16 mouse cellular contexts compared by ENCODE assay signal in the genomic region with DNA sequence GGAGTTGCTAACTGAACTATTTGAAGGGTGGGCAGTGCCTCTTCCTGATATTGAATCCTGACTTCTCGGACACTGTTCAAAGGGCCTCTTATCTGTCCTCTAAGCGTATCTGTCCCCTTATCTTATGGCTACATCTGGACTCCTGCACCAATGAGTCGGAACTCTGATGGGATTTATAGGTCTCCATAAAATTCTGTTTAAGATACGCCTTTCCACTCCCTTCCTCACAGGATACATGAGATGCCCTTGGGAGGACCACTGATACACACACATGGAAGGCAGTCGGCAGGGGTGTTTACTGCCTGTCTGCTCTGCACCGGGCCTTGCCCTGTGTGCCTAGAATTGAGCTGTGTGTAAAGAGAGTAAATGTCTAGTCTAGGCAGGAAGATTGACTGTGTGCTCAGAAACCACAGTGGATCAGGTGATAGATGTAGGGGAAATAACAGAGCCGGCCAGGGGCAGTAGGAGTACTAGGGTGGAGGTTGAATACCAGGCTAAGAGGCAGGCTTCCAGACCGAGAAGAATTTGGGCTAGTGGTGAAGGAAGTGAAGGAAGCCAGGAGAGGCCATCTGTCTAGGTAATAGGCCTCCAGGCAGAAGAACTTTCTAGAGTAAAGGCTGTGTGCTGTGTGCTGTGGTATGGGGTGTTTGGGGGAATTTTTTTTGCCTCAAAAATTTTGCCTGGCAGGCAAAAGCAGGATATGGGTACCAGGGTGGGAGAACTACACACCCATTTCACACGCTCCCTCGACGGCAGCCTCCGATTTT. TPM values are rescaled to one million over a fixed set of nuclear protein-coding genes. Genes with fewer than 3 reads are reported as not detected.
DNase-seq lines count a peak whose midpoint lies in the region; ATAC-seq and TF ChIP-seq lines count a peak whose summit lies in the region.
"Had no signal": no experiment of that assay in that cellular context is flagged by ENCODE, and none has a peak within 500 bp of the region (broad histone marks: within the 10 kb centered on the region; RNA-seq: fewer than 3 reads in every experiment).

No protein-coding gene starts in this region.

- H3K4me3 ChIP-seq in kidney, postnatal 0 days (replicated peaks; ENCODE audit: low read depth, low read length): no peak overlapping the region
- H3K4me3 ChIP-seq in embryonic fibroblast, embryonic 13.5 days (ENCODE audit: insufficient read depth, low read length): no peak overlapping the region

- WGBS in kidney, postnatal 0 days: 36% methylated on average over 12 of the region's 12 CpGs

- no peaks in the 10 kb centered on the region for H3K36me3 ChIP-seq in kidney, postnatal 0 days (ENCODE audit: insufficient read depth, low read length)

- TF ChIP-seq POLR2A in embryonic fibroblast, embryonic 13.5 days (IDR thresholded peaks at IDR 0.05; ENCODE audit: low read depth, low read length): no peak

- ATAC-seq in kidney, postnatal 0 days (replicated peaks; ENCODE audit: low FRiP score, low read depth): 0 out of 2 replicates have a peak, but pooled peaks have one; percentile 33
- ATAC-seq: hindbrain, embryonic 16.5 days had no signal

- no peaks in the 10 kb centered on the region for H3K9me3 ChIP-seq in kidney, postnatal 0 days (replicated peaks; ENCODE audit: low read length)

- no peak overlapping the region for H3K9ac ChIP-seq in kidney, postnatal 0 days (ENCODE audit: low read depth, low read length)

- no peak for TF ChIP-seq CTCF in kidney, postnatal 0 days (IDR thresholded peaks at IDR 0.05; ENCODE audit: low read depth)
- no peak for TF ChIP-seq CTCF in embryonic fibroblast, embryonic 13.5 days (IDR thresholded peaks at IDR 0.05; ENCODE audit: borderline replicate concordance, insufficient read depth, low read length)

- no peaks in the 10 kb centered on the region for H3K27me3 ChIP-seq in kidney, postnatal 0 days (ENCODE audit: insufficient read depth, low read length)

- H3K4me1 ChIP-seq in kidney, postnatal 0 days (replicated peaks; ENCODE audit: insufficient read depth, low read length): 0 out of 2 replicates have a peak, but pooled peaks cover 3% of the 10 kb centered on the region
- peaks cover 3% of the 10 kb centered on the region for H3K4me1 ChIP-seq in embryonic fibroblast, embryonic 13.5 days (ENCODE audit: control insufficient read depth, insufficient read depth, low read length)

- peak; percentile 41 to 46 for DNase-seq in cerebellum, postnatal 10 days
- no peak for DNase-seq in cerebellum, adult 11 months
- peak; percentile 72 for DNase-seq in kidney, postnatal 0 days (ENCODE audit: low spot score)
- DNase-seq in kidney, adult 18-20 months: no peak
- peak; percentile 27 for DNase-seq in lung, postnatal 14 days
- DNase-seq in layer of hippocampus, postnatal 36 days: no peak
- DNase-seq in layer of hippocampus, postnatal 25 days (ENCODE audit: extremely low spot score in 1 of 2, low spot score in 1 of 2): no peak
- DNase-seq: right cerebral cortex, postnatal 14 days had no signal

- H3K4me2 ChIP-seq in kidney, postnatal 0 days (ENCODE audit: low read length): no peak overlapping the region
- H3K4me2 ChIP-seq: midbrain, embryonic 11.5 days had no signal

- no peak overlapping the region for H3K27ac ChIP-seq in kidney, postnatal 0 days
- H3K27ac ChIP-seq in embryonic fibroblast, embryonic 13.5 days (ENCODE audit: insufficient read depth, low read length): peak overlapping the region; percentile 9; the same call in 1 of the 2 replicates

RNA-seq across cellular contexts. Expression of gene Cpa1, which starts 4.9 kb away (rescaled TPM):
- 0.53 and 0.55 TPM in 2 replicates for polyA plus RNA-seq in kidney, postnatal 0 days (2015; fragmentation: Nextera tagmentation; extraction: Ambion mirVana)
- not detected in 2 replicates for polyA plus RNA-seq in embryonic fibroblast, embryonic 13.5 days (2011; ENCODE audit: insufficient read length, low read depth, missing spikeins)
- total RNA-seq in layer of hippocampus, postnatal 36 days (2021): not detected
- not detected for total RNA-seq in layer of hippocampus, postnatal 25 days (2021)
- total RNA-seq: adrenal gland, adult 18-20 months; layer of hippocampus, postnatal 10 days had no signal
- polyA plus RNA-seq: neural tube, embryonic 11.5 days had no signal

RNA-seq across cellular contexts. Expression of gene Cpa5, which starts 33.1 kb away (rescaled TPM):
- 0.27 and 0.28 TPM in 2 replicates for polyA plus RNA-seq in kidney, postnatal 0 days (2015; fragmentation: Nextera tagmentation; extraction: Ambion mirVana)
- polyA plus RNA-seq in embryonic fibroblast, embryonic 13.5 days (2011; ENCODE audit: insufficient read length, low read depth, missing spikeins): not detected in 2 replicates
- total RNA-seq in layer of hippocampus, postnatal 36 days (2021): not detected
- total RNA-seq in layer of hippocampus, postnatal 25 days (2021): not detected
- total RNA-seq: adrenal gland, adult 18-20 months; heart, adult 8-10 months; layer of hippocampus, postnatal 10 days had no signal
- polyA plus RNA-seq: liver, embryonic 16.5 days; neural tube, embryonic 11.5 days had no signal

RNA-seq across cellular contexts. Expression of gene Cep41, which starts 49.7 kb away (rescaled TPM):
- 11.9 and 12.1 TPM in 2 replicates for polyA plus RNA-seq in kidney, postnatal 0 days (2015; fragmentation: Nextera tagmentation; extraction: Ambion mirVana)
- 8.7 and 14.9 TPM in 2 replicates for polyA plus RNA-seq in embryonic fibroblast, embryonic 13.5 days (2011; ENCODE audit: insufficient read length, low read depth, missing spikeins)
- 1 to 10 TPM; 6.7 to 6.8 TPM for total RNA-seq in layer of hippocampus, postnatal 36 days (2021)
- 1 to 10 TPM; 5.5 to 7.2 TPM for total RNA-seq in layer of hippocampus, postnatal 25 days (2021)

Comparison
In these comparisons a context has a peak if more than half of its experiments do, and no peak if none do; other contexts are left out.
1. DNase-seq: peak in cerebellum, postnatal 10 days (2 of 2), kidney, postnatal 0 days (single experiment) and lung, postnatal 14 days (single experiment); none in cerebellum, adult 11 months (single experiment), kidney, adult 18-20 months (single experiment), layer of hippocampus, postnatal 36 days (0 of 2) and layer of hippocampus, postnatal 25 days (0 of 2).